Mouse (Mus musculus) spleen, postnatal 4 days (tissue): ENCODE results near the gene Fh1.

Experiments
- DNase-seq, 2 experiments: peaks; one replicate each; pipeline ENCODE4 v3.0.0; 2022; ENCODE audit warnings: low spot score in 2 of 2

Fh1 gene

GRCm38 (mm10) chr1:175550586-175550985 lies 74.8 kb downstream of the Fh1 start:
- DNase-seq = no peak
